Mouse (Mus musculus): Measurements from ENCODE around the gene Ing1.

DNA sequence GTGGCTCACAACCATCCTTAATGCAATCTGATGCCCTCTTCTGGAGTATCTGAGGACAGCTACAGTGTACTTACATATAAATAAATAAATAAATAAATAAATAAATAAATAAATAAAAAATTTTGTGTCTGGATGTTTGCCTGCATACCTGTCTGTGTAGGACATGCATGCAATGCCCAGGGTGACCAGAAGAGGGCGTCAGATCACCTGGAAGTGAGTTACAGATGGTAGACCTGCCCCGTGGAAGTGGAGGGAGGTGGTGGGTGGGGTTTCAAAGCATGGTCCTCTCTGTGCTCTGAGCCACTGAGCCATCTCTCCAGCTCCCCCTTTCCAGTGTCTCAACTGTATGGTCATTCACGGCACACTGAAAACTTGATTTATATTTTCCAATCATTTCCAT lies 11.0 kb upstream of the Ing1 start:
- TF ChIP-seq CTCF (IDR thresholded peaks at IDR 0.05; ENCODE audit: low read depth, low read length): peak; percentile 79
- no peak for TF ChIP-seq POLR2A (IDR thresholded peaks at IDR 0.05; ENCODE audit: borderline replicate concordance, low read depth, low read length)
